Mouse (Mus musculus) skeletal muscle tissue, adult 2 months (tissue): ENCODE data around the gene Chm.
"Not testable (repeated sequence)": the region's sequence is repeated elsewhere in the genome, so short reads cannot be mapped to it uniquely, and the experiment has no call there.

Experiments
- DNase-seq: peaks from one replicate; pipeline ENCODE4 v3.0.0-alpha.2; 2012; ENCODE audit warnings: low read depth, low spot score

Gene Chm

GRCm38 (mm10) chrX:113185230-113185985, at the start of gene Chm:
Gene Chm (minus strand): TSS chrX:113185517.
- peak; percentile 25 for DNase-seq

- DNase-seq, result no peak
These were observed 8.6 kb upstream of the Chm start for GRCm38 (mm10) chrX:113193901-113194300.

GRCm38 (mm10) chrX:113184569-113185229, 618 bp downstream of the Chm start:
- DNase-seq, result no peak

GRCm38 (mm10) chrX:113180856-113181255, 4.5 kb downstream of the Chm start:
- DNase-seq, result not testable (repeated sequence)

GRCm38 (mm10) chrX:113172766-113173165, 12.6 kb downstream of the Chm start:
- DNase-seq, result no peak

GRCm38 (mm10) chrX:113172271-113172670, 13.0 kb downstream of the Chm start:
- DNase-seq, result no peak

GRCm38 (mm10) chrX:113160268-113160860, 25.0 kb downstream of the Chm start:
- no peak for DNase-seq

- DNase-seq, result no peak
These were observed 101.1 kb downstream of the Chm start for GRCm38 (mm10) chrX:113084171-113084570.

- no peak for DNase-seq
These were observed 109.3 kb downstream of the Chm start for GRCm38 (mm10) chrX:113076053-113076452.

GRCm38 (mm10) chrX:113074823-113075222, 110.5 kb downstream of the Chm start:
- DNase-seq, result no peak

GRCm38 (mm10) chrX:113003621-113004020, 181.7 kb downstream of the Chm start:
- DNase-seq, result no peak

GRCm38 (mm10) chrX:113002192-113002591, 183.1 kb downstream of the Chm start:
- DNase-seq, result no peak
